Mouse (Mus musculus): ENCODE measurements at regions not wholly inside any gene's neighbourhood (a gene's known extent, or its start where the extent isn't known, plus 50 kb on each side); places are given as distances from the start of the nearest gene placed in this dataset.

- no peak for DNase-seq
- no peak overlapping the region for H3K27ac ChIP-seq (ENCODE audit: insufficient read depth, low read depth, low read length)
- H3K4me3 ChIP-seq (ENCODE audit: insufficient read depth, low read depth, low read length) = no peak overlapping the region
- H3K36me3 ChIP-seq (ENCODE audit: control insufficient read depth, insufficient read depth, low read length) = no peaks in the 10 kb centered on the region
- no peaks in the 10 kb centered on the region for H3K27me3 ChIP-seq (replicated peaks; ENCODE audit: control insufficient read depth, insufficient read depth, low read length)
- 81% methylated on average over 3 of the region's 3 CpGs for WGBS
- TF ChIP-seq POLR2A (IDR thresholded peaks at IDR 0.05; ENCODE audit: low read depth, low read length) (no peak), CTCF (conservative IDR thresholded peaks at IDR 0.05; ENCODE audit: insufficient read depth, insufficient read length, low read depth, low read length) (no peak)
- no peaks in the 10 kb centered on the region for H3K4me1 ChIP-seq (ENCODE audit: control insufficient read depth, insufficient read depth, low read length)
Measured at GRCm38 (mm10) chr16:74462436-74462835, 50.8 kb upstream of the Robo2 start.
